Mouse (Mus musculus) testis, adult 2 months (tissue): Measurements from ENCODE around the gene Acot11.

ENCODE experiments used
- CTCF ChIP-seq: fragments of 200-500 bp; IDR thresholded peaks from 2 replicates; pipeline ENCODE4 v1.5.1; 2012; ENCODE audit warnings: low read depth, mild to moderate bottlenecking, inconsistent platforms, low read length, moderate library complexity; ENCODE audit not compliant: control insufficient read depth, insufficient read depth, insufficient replicate concordance
- POLR2A ChIP-seq: fragments of 200-500 bp; IDR thresholded peaks from 2 replicates; pipeline ENCODE4 v1.6.1; 2012; ENCODE audit warnings: low read depth, mild to moderate bottlenecking, inconsistent platforms, low read length, moderate library complexity; ENCODE audit not compliant: control insufficient read depth

- TF ChIP-seq POLR2A (no peak), CTCF (no peak)
Observed at GRCm38 (mm10) chr4:106778116-106778788, 26.5 kb downstream of the Acot11 start.
